Mouse (Mus musculus) c-Kit-positive CD71-positive TER-119-positive erythroid progenitor cells, embryonic 14.5 days (primary cell): ENCODE measurements around the gene Cacna1b.

Experiments used
- DNase-seq: peaks from one replicate; pipeline ENCODE4 v3.0.0-alpha.2; 2013; ENCODE audit warnings: low spot score

Cacna1b gene

GRCm38 (mm10) chr2:24718906-24719305 lies 44.0 kb downstream of the Cacna1b start:
- DNase-seq: no peak

- no peak for DNase-seq
Measured at GRCm38 (mm10) chr2:24717963-24718362, 45.0 kb downstream of the Cacna1b start.

GRCm38 (mm10) chr2:24717461-24717860 lies 45.5 kb downstream of the Cacna1b start:
- no peak for DNase-seq

GRCm38 (mm10) chr2:24705929-24706328 lies 57.0 kb downstream of the Cacna1b start:
- no peak for DNase-seq

- no peak for DNase-seq
Measured at GRCm38 (mm10) chr2:24702208-24702957, 60.6 kb downstream of the Cacna1b start.

GRCm38 (mm10) chr2:24697281-24697980 lies 65.5 kb downstream of the Cacna1b start:
- no peak for DNase-seq

- DNase-seq: no peak
Measured at GRCm38 (mm10) chr2:24692371-24692770, 70.6 kb downstream of the Cacna1b start.

GRCm38 (mm10) chr2:24690356-24690755 lies 72.6 kb downstream of the Cacna1b start:
- no peak for DNase-seq

- no peak for DNase-seq
Measured at GRCm38 (mm10) chr2:24685347-24685746, 77.6 kb downstream of the Cacna1b start.

GRCm38 (mm10) chr2:24684796-24685195 lies 78.2 kb downstream of the Cacna1b start:
- DNase-seq: no peak

GRCm38 (mm10) chr2:24683266-24683665 lies 79.7 kb downstream of the Cacna1b start:
- no peak for DNase-seq

GRCm38 (mm10) chr2:24680731-24681130 lies 82.2 kb downstream of the Cacna1b start:
- DNase-seq: no peak

GRCm38 (mm10) chr2:24680176-24680575 lies 82.8 kb downstream of the Cacna1b start:
- no peak for DNase-seq

GRCm38 (mm10) chr2:24679012-24679651 lies 83.8 kb downstream of the Cacna1b start:
- DNase-seq: no peak

- DNase-seq: no peak
Measured at GRCm38 (mm10) chr2:24678538-24678937, 84.4 kb downstream of the Cacna1b start.

GRCm38 (mm10) chr2:24678110-24678509 lies 84.8 kb downstream of the Cacna1b start:
- no peak for DNase-seq

- no peak for DNase-seq
Measured at GRCm38 (mm10) chr2:24677629-24678028, 85.3 kb downstream of the Cacna1b start.

- no peak for DNase-seq
Measured at GRCm38 (mm10) chr2:24674432-24675006, 88.4 kb downstream of the Cacna1b start.

GRCm38 (mm10) chr2:24668598-24668997 lies 94.4 kb downstream of the Cacna1b start:
- DNase-seq: no peak

- no peak for DNase-seq
Measured at GRCm38 (mm10) chr2:24664678-24665257, 98.2 kb downstream of the Cacna1b start.

GRCm38 (mm10) chr2:24659150-24659775 lies 103.7 kb downstream of the Cacna1b start:
- no peak for DNase-seq

GRCm38 (mm10) chr2:24648503-24648902 lies 114.4 kb downstream of the Cacna1b start:
- DNase-seq: no peak
